Mouse (Mus musculus) gastrocnemius, postnatal 14 days (tissue): ENCODE data around the gene Arhgap25. TPM values are rescaled to one million over a fixed set of nuclear protein-coding genes. Genes with fewer than 3 reads are reported as not detected.

Source experiments
- total RNA-seq, 2 experiments: library from RNA; stranded (reverse); gene quantifications; 2 replicates each; pipeline ENCODE4 v1.2.3; 2021

Gene Arhgap25
- total RNA-seq, 2 experiments from 2014 or later, result 2.1 to 2.9 TPM

Other genes starting within 250 kb of the Arhgap25 start
- gene Antxr1, start 197.4 kb downstream of the Arhgap25 start, total RNA-seq, result 10 to 100 TPM; 26.6 to 37.9 TPM
- not detected for gene Gkn1, start 182.3 kb downstream of the Arhgap25 start, total RNA-seq
- not detected for gene Gkn2, start 159.9 kb downstream of the Arhgap25 start, total RNA-seq
- gene Gkn3, start 144.3 kb downstream of the Arhgap25 start, total RNA-seq, result 1 to 10 TPM in 1 of 2 experiments, under 1 TPM in 1; 0.82 to 2.3 TPM
- gene Bmp10, start 104.3 kb downstream of the Arhgap25 start, total RNA-seq, result not detected
- gene Prokr1, start 57.5 kb upstream of the Arhgap25 start, total RNA-seq, result 1 to 10 TPM; 2.2 to 3.6 TPM
- 1 to 10 TPM; 2.8 to 3.4 TPM for gene Aplf, start 138.9 kb upstream of the Arhgap25 start, total RNA-seq
- 1 to 10 TPM; 1.6 to 2.0 TPM for gene Efcc1, start 197.6 kb upstream of the Arhgap25 start, total RNA-seq
- gene Gp9, start 244.8 kb upstream of the Arhgap25 start, total RNA-seq, result not detected